Mouse (Mus musculus): ENCODE measurements around the gene Gm42742. TPM values are rescaled to one million over a fixed set of nuclear protein-coding genes. Genes with fewer than 3 reads are reported as not detected.
A peak's percentile ranks its signal among the peaks of the same experiment; 100 is the strongest.

Gene Gm42742
- polyA plus RNA-seq, 1 experiment from 2014 or later, result 10.7 TPM

DNA sequence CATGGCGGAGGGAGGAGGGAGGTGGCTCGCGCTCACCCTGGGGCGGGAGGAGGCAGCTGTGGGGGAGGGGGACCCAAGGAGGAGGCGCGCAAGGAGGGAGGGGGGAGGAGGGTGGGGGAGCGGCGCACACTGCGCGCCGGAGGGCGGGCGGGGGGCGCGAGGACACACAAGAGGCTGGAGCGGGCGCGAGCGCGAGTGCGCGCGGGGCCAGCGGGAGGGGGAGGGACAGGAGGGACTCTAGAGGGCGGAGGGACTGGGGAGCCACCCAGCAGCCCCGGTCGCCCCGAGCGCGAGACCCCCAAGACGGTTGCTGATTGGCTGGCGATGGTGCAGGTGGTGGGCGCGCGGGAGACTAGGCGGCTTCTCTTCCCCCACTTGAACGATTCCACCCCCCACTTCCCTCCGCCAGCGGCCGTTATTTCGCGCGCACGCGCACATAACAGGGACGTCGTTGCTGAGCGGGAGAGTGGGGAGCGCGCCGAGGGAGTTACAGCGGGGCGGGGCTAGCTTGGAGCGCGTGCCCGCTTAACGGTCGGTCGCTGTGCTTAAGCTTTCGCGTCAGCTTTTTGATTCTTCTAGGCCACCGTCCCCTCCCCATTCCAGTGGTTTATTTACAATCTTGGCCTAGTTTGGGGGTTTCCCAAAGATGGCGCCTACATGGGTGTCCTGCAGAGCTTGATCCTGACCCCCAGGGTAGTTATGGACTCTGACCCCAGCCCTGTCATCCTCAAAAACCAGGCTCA lies 6.3 kb upstream of the Gm42742 start, which contains the start of gene Maz:
Gene Maz, minus strand, starts transcription at position 54 of the 743 bp plus-strand sequence.
- Histone ChIP-seq H3K4me2 (ENCODE audit: low read depth, low read length) (peak within 1 kb of the TSS; percentile 97), H3K36me3 (ENCODE audit: control insufficient read depth, insufficient read depth) (peaks cover 60% of the 10 kb centered on the region), H3K9ac (ENCODE audit: low read depth, low read length) (peak within 1 kb of the TSS; percentile 98), H3K27me3 (ENCODE audit: control insufficient read depth, insufficient read depth, low read depth, low read length) (no peaks in the 10 kb centered on the region), H3K4me1 (ENCODE audit: control insufficient read depth, low read depth, low read length) (peaks cover 56% of the 10 kb centered on the region), H3K27ac (ENCODE audit: low read length) (peak within 1 kb of the TSS; percentile 97), H3K4me3 (ENCODE audit: low read depth, low read length) (peak within 1 kb of the TSS; percentile 92), H3K9me3 (replicated peaks; ENCODE audit: control insufficient read depth, low read length) (no peaks in the 10 kb centered on the region)
- peak; percentile 80 for ATAC-seq (ENCODE audit: low read depth)
- WGBS (ENCODE audit: insufficient replicate concordance), result under 1% methylated on average over 47 of the region's 63 CpGs

DNA sequence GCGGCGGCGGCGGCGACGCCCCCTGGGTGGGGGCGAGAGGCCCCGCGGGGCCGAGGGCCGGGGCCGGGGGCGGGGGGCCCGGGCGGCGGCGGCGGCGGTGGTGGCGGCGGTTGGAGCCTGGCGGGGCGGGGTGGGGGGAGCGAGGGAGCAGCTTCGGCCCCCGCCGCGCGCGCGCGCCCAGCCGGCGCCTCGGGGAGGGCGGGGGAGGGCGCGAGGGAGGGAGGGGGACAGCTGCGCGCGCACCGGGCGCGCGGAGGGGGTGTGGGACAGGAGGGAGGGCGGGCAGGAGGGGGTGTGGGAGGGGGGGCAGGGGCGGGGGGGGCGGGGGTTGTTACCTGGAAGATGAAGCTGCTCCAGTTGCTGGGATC lies 5.7 kb upstream of the Gm42742 start:
- peak overlapping the region; percentile 98 for H3K9ac ChIP-seq (ENCODE audit: low read depth, low read length)
- peaks cover 58% of the 10 kb centered on the region for H3K36me3 ChIP-seq (ENCODE audit: control insufficient read depth, insufficient read depth)
- ATAC-seq (ENCODE audit: low read depth), result peak; percentile 48
- peak overlapping the region; percentile 97 for H3K4me2 ChIP-seq (ENCODE audit: low read depth, low read length)
- 0% methylated on average over 6 of the region's 48 CpGs for WGBS (ENCODE audit: insufficient replicate concordance)
- H3K9me3 ChIP-seq (replicated peaks; ENCODE audit: control insufficient read depth, low read length), result no peaks in the 10 kb centered on the region
- peak overlapping the region; percentile 92 for H3K4me3 ChIP-seq (ENCODE audit: low read depth, low read length)
- peaks cover 61% of the 10 kb centered on the region for H3K4me1 ChIP-seq (ENCODE audit: control insufficient read depth, low read depth, low read length)
- no peaks in the 10 kb centered on the region for H3K27me3 ChIP-seq (ENCODE audit: control insufficient read depth, insufficient read depth, low read depth, low read length)
- H3K27ac ChIP-seq (ENCODE audit: low read length), result peak overlapping the region; percentile 97

DNA sequence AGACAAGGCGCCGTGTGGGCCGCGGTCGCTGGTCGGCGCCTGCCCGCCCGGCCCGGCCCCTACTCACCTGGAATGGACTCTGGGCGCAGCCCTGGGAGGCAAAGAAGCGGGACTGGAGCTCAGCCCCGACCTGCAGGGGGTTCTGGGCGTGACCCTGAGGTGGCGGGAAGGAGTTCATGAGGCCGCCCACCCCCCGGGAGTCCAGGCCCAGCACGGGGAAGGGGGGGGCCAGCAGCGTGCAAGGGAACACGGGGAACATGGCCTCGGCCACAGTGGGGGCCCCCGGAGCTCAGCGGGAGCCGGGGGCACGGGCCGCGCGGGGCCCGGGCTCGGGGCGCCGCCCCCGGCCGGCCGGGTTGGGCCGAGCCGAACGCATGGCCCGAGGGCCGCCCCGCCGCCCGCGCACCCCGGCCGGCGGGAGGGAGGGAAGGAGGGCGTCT lies 5.3 kb upstream of the Gm42742 start:
- Histone ChIP-seq H3K9me3 (replicated peaks; ENCODE audit: control insufficient read depth, low read length) (no peaks in the 10 kb centered on the region), H3K27ac (ENCODE audit: low read length) (peak overlapping the region; percentile 97), H3K4me1 (ENCODE audit: control insufficient read depth, low read depth, low read length) (peaks cover 61% of the 10 kb centered on the region), H3K4me3 (ENCODE audit: low read depth, low read length) (peak overlapping the region; percentile 92), H3K36me3 (ENCODE audit: control insufficient read depth, insufficient read depth) (peaks cover 54% of the 10 kb centered on the region), H3K4me2 (ENCODE audit: low read depth, low read length) (peak overlapping the region; percentile 97), H3K27me3 (ENCODE audit: control insufficient read depth, insufficient read depth, low read depth, low read length) (no peaks in the 10 kb centered on the region), H3K9ac (ENCODE audit: low read depth, low read length) (peak overlapping the region; percentile 98)
- ATAC-seq (ENCODE audit: low read depth), result peak; percentile 26
- WGBS (ENCODE audit: insufficient replicate concordance), result 0% methylated on average over 30 of the region's 48 CpGs

DNA sequence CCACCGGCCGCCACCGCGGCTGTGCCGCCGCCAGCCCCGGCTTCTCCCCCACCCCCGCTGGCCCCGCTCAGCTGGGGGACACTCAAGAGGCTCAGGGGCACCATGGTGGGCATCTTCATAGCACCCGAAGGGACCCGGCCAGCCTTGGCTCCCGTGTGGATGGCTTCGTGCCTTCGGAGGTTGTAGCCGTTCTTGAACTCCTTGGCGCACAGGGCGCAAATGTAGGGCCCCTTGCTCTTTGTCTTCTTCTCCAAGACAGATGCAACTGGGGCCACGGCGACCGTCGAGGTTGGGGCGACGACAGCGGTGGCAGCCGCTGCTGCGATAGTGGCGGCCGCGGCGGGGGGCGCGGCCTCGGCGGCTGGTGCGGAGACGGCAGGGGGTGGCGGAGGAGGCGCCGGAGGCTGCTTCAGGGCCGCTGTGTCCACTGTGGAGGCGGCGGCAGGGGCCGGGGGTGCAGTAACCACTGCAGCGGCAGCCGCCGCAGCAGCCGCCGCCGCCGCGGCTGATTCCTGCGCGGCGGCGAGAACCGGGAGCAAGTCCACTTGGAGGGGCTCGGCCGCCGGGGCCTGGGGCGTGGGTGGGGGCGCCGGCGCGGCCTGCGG lies 4.8 kb upstream of the Gm42742 start:
- no peak for ATAC-seq (ENCODE audit: low read depth)
- Histone ChIP-seq H3K27ac (ENCODE audit: low read length) (peak overlapping the region; percentile 97), H3K4me1 (ENCODE audit: control insufficient read depth, low read depth, low read length) (peaks cover 58% of the 10 kb centered on the region), H3K4me2 (ENCODE audit: low read depth, low read length) (peak overlapping the region; percentile 97), H3K9ac (ENCODE audit: low read depth, low read length) (peak overlapping the region; percentile 98), H3K9me3 (replicated peaks; ENCODE audit: control insufficient read depth, low read length) (no peaks in the 10 kb centered on the region), H3K36me3 (ENCODE audit: control insufficient read depth, insufficient read depth) (peaks cover 49% of the 10 kb centered on the region), H3K4me3 (ENCODE audit: low read depth, low read length) (peak overlapping the region; percentile 92), H3K27me3 (ENCODE audit: control insufficient read depth, insufficient read depth, low read depth, low read length) (no peaks in the 10 kb centered on the region)
- WGBS (ENCODE audit: insufficient replicate concordance), result 0% methylated on average over 49 of the region's 65 CpGs

DNA sequence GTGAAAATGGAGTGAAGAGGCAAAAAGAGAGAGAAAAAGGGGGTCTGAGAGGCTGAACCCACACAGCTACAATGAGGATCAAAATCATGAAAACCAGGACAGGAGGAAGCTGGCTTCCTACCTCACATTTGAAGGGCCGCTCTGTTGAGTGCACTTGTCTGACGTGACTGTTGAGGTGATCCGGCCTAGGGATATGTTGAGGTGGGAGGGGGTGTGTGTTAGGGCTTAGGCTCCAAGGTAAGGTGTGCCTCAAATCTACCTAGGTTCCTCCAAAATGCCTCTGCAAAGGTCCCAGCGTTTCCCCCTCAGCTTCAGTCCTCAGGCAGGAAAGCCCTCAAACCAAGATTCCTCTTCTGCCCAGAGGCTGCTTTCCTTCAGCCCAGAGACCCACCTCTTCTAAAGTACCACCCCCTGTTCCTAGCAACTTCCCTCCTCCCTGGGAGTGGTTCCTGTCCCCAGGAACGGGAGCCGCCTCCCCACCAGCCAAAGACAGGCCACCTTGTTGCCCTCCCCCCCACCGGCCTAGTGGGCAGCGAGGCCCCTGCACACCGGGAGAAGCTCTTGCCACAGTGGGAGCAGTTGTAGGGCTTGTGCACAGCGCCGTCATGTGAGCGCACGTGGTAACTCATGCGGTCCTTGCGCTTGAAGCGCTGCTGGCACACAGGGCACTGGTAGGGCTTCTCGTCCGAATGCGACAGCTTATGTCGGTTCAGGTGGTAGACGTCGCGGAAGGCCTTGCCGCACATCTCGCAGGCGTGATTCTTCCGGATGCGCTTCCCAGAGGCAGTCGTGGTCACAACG lies 4.1 kb upstream of the Gm42742 start:
- H3K9me3 ChIP-seq (replicated peaks; ENCODE audit: control insufficient read depth, low read length), result no peaks in the 10 kb centered on the region
- H3K36me3 ChIP-seq (ENCODE audit: control insufficient read depth, insufficient read depth), result peaks cover 42% of the 10 kb centered on the region
- no peaks in the 10 kb centered on the region for H3K27me3 ChIP-seq (ENCODE audit: control insufficient read depth, insufficient read depth, low read depth, low read length)
- peak overlapping the region; percentile 97 for H3K4me2 ChIP-seq (ENCODE audit: low read depth, low read length)
- peak overlapping the region; percentile 92 for H3K4me3 ChIP-seq (ENCODE audit: low read depth, low read length)
- peak overlapping the region; percentile 98 for H3K9ac ChIP-seq (ENCODE audit: low read depth, low read length)
- peaks cover 56% of the 10 kb centered on the region for H3K4me1 ChIP-seq (ENCODE audit: control insufficient read depth, low read depth, low read length)
- H3K27ac ChIP-seq (ENCODE audit: low read length), result peak overlapping the region; percentile 97
- under 1% methylated on average over 30 of the region's 30 CpGs for WGBS (ENCODE audit: insufficient replicate concordance)
- peak; percentile 20 for ATAC-seq (ENCODE audit: low read depth)

DNA sequence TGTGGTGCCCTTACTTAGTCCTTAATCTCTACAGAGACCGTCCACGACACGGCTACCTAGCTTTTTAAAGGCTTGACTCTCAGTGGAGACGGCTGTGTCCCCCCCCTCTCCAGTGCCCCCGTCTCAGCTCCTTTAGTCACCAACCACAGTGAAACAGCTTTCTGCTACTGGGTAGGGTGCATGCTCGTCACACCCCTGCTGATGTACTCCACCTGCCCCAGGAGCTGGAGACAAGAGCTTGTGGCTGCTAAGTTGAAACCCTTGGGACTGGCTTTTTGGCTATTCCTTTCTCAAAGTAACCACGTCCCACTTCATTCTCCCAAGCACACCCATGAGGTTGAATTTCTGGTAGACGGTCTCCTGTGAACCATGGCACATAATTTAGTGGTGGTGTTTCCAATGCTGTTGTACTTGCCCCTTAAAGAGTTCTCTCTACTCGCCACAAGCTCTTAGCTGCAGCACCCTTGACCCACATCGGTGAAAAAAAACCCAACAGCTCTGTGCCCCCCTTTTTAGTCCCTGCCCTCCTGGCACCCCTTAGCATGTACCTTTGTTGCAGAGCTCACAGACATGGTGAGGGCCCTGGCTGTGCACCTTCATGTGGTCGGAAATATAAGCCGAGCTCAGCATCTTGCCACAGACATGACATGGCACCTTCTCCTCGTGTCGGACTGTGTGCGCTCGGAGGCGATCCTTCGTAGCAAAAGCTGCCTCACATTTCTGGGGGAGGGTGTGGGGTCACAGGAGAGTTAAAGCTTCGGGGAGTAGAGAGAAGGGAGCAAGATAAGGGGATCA lies 3.2 kb upstream of the Gm42742 start:
- peaks cover 56% of the 10 kb centered on the region for H3K4me1 ChIP-seq (ENCODE audit: control insufficient read depth, low read depth, low read length)
- WGBS (ENCODE audit: insufficient replicate concordance), result 13% methylated on average over 19 of the region's 19 CpGs
- peak overlapping the region; percentile 92 for H3K4me3 ChIP-seq (ENCODE audit: low read depth, low read length)

DNA sequence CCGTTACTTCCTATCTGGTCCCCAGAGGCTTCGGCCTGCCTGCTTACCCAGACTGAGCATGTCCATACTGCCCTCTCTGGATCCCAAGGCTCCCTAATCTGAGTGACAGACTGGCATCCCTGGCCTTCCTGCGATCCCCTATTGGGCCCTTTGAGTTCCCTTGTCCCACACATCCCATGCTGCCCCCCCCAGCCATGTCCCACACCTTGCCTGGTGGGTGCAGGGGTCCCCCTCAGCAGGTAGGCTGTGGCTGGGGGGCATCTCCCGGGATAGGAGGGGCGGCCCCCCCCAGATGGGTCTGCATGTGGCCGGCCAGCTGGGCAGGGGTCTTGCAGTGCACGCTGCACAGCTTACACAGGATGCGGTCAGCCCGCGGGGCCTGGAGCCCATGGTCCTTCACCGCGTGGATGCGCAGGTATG lies 2.4 kb upstream of the Gm42742 start:
- peaks cover 54% of the 10 kb centered on the region for H3K4me1 ChIP-seq (ENCODE audit: control insufficient read depth, low read depth, low read length)
- H3K4me3 ChIP-seq (ENCODE audit: low read depth, low read length), result peak overlapping the region; percentile 28
- 86% methylated on average over 13 of the region's 13 CpGs for WGBS (ENCODE audit: insufficient replicate concordance)
- no peaks in the 10 kb centered on the region for H3K27me3 ChIP-seq (ENCODE audit: control insufficient read depth, insufficient read depth, low read depth, low read length)
- peaks cover 25% of the 10 kb centered on the region for H3K36me3 ChIP-seq (ENCODE audit: control insufficient read depth, insufficient read depth)
- H3K27ac ChIP-seq (ENCODE audit: low read length), result no peak overlapping the region
- H3K9ac ChIP-seq (ENCODE audit: low read depth, low read length), result peak overlapping the region; percentile 26; the same call in 1 of the 2 replicates
- no peak for ATAC-seq (ENCODE audit: low read depth)
- H3K9me3 ChIP-seq (replicated peaks; ENCODE audit: control insufficient read depth, low read length), result no peaks in the 10 kb centered on the region
- peak overlapping the region; percentile 97 for H3K4me2 ChIP-seq (ENCODE audit: low read depth, low read length)

More for the DNA sequence above, 3.2 kb upstream of the Gm42742 start:
- Histone ChIP-seq H3K9me3 (replicated peaks; ENCODE audit: control insufficient read depth, low read length) (no peaks in the 10 kb centered on the region), H3K4me2 (ENCODE audit: low read depth, low read length) (peak overlapping the region; percentile 97), H3K27me3 (ENCODE audit: control insufficient read depth, insufficient read depth, low read depth, low read length) (no peaks in the 10 kb centered on the region), H3K27ac (ENCODE audit: low read length) (peak overlapping the region; percentile 97), H3K36me3 (ENCODE audit: control insufficient read depth, insufficient read depth) (peaks cover 33% of the 10 kb centered on the region), H3K9ac (ENCODE audit: low read depth, low read length) (peak overlapping the region; percentile 98)
- ATAC-seq (ENCODE audit: low read depth), result no peak

DNA sequence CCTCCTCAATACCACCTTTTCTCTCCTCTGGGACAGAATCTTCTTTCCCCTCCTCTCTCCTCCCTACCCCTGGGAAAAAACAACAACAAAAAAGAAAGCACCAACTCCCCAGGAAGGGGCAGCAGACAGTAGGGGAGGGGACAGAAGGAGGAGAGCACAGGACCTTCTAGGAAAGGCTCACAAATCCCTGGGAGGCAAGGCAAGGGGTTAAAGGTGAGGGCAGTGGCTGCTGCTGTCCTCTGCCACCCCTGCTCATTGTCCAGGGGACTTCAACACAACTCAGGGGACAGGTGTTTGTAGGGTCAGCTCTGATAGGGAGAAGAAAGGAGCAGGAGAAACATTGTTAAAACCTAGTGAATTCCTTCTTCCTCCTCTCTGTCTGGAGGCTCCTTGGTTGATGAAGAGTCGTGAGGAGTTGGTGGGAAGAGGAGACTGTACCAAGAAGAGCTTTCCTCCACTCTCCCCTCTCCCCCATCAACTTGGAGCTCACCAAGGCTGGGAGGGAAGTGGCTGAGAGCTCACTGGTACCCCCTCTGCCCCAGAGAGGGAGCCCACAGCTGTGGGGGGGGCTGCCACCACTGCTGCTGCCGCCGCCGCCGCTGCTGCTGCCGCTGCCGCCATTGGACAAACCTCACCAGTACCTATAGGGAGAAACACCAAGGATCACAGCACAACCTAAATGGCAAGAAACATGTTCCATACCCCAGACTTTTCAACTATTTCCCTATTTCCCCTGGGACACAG lies 1.8 kb upstream of the Gm42742 start:
- WGBS (ENCODE audit: insufficient replicate concordance), result 90% methylated on average over 7 of the region's 7 CpGs
- Histone ChIP-seq H3K9ac (ENCODE audit: low read depth, low read length) (no peak overlapping the region), H3K4me2 (ENCODE audit: low read depth, low read length) (no peak overlapping the region), H3K36me3 (ENCODE audit: control insufficient read depth, insufficient read depth) (peaks cover 19% of the 10 kb centered on the region), H3K27ac (ENCODE audit: low read length) (0 out of 2 replicates have a peak overlapping the region, but pooled peaks have one; percentile 1), H3K4me1 (ENCODE audit: control insufficient read depth, low read depth, low read length) (peaks cover 54% of the 10 kb centered on the region), H3K4me3 (ENCODE audit: low read depth, low read length) (no peak overlapping the region; the same call in 1 of the 2 replicates), H3K27me3 (ENCODE audit: control insufficient read depth, insufficient read depth, low read depth, low read length) (no peaks in the 10 kb centered on the region), H3K9me3 (replicated peaks; ENCODE audit: control insufficient read depth, low read length) (no peaks in the 10 kb centered on the region)
- ATAC-seq (ENCODE audit: low read depth), result no peak

Measured in liver, embryonic 16.5 days (tissue).